Mouse (Mus musculus) heart, postnatal 0 days (tissue): Measurements from ENCODE around the gene Ddx46.

Source experiments
- CTCF ChIP-seq: IDR thresholded peaks from 2 replicates; pipeline ENCODE4 v1.5.1; 2016; ENCODE audit warnings: antibody characterized with exemption, control low read depth, low read depth
- EP300 ChIP-seq: IDR thresholded peaks from 2 replicates; pipeline ENCODE4 v1.6.1; 2016; ENCODE audit warnings: antibody characterized with exemption, low read depth

DNA sequence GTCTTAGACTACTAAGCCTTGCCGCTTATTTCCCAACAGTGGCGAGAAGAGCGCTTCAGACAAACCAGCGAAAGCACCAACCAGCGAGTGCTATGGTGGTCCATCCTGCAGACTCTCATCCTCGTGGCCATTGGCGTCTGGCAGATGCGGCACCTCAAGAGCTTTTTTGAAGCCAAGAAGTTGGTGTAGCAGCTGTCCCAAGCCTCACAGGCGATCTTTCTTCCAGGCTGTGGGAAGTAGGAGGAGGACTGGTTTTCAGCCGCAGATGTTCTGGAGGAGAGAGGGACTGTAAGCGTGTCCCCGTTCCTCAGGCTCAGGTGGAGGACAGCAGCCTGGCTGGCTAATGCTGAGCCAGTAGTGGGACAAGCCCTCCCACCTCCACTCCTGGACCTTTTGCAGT lies 38.0 kb upstream of the Ddx46 start:
- no peak for TF ChIP-seq CTCF
- TF ChIP-seq EP300: no peak
